Mouse (Mus musculus) forebrain, embryonic 16.5 days (tissue): ENCODE results near the gene Hoxa10. TPM values are rescaled to one million over a fixed set of nuclear protein-coding genes. Genes with fewer than 3 reads are reported as not detected.
A peak's percentile ranks its signal among the peaks of the same experiment; 100 is the strongest.

Experiments used
- ATAC-seq: fragments of 200-750 bp; cut with Nextera tagmentation; 2 replicates; pipeline ENCODE4 v1.8.0; 2017; ENCODE audit warnings: mild to moderate bottlenecking, moderate library complexity
- H3K27ac ChIP-seq: fragments of 300-500 bp; sonication (generic); 2 replicates; pipeline ENCODE4 v1.5.1; 2014; ENCODE audit warnings: low read length, control low read depth
- H3K27me3 ChIP-seq: fragments of 300-500 bp; sonication (generic); replicated peaks from 2 replicates; pipeline ENCODE4 v1.6.1; 2014; ENCODE audit warnings: low read length; ENCODE audit not compliant: control insufficient read depth, insufficient read depth
- H3K36me3 ChIP-seq: fragments of 300-500 bp; sonication (generic); 2 replicates; pipeline ENCODE4 v1.6.1; 2014; ENCODE audit not compliant: control insufficient read depth, insufficient read depth
- H3K4me1 ChIP-seq: fragments of 300-500 bp; sonication (generic); replicated peaks from 2 replicates; pipeline ENCODE4 v1.6.1; 2014; ENCODE audit warnings: low read length; ENCODE audit not compliant: control insufficient read depth, insufficient read depth
- H3K4me2 ChIP-seq: fragments of 300-500 bp; sonication (generic); 2 replicates; pipeline ENCODE4 v1.6.1; 2014; ENCODE audit warnings: mild to moderate bottlenecking, low read length, control low read depth
- H3K4me3 ChIP-seq: fragments of 300-500 bp; sonication (generic); replicated peaks from 2 replicates; pipeline ENCODE4 v1.5.1; 2014; ENCODE audit warnings: mild to moderate bottlenecking, low read length, control low read depth
- H3K9ac ChIP-seq: fragments of 300-500 bp; sonication (generic); replicated peaks from 2 replicates; pipeline ENCODE4 v1.6.1; 2014; ENCODE audit warnings: low read depth, low read length, control low read depth
- H3K9me3 ChIP-seq: fragments of 300-500 bp; sonication (generic); 2 replicates; pipeline ENCODE4 v1.6.1; 2016; ENCODE audit warnings: low read length; ENCODE audit not compliant: control insufficient read depth
- WGBS: fragments of 180-500 bp; shearing (Covaris S2); extraction: QIAGEN DNeasy Blood & Tissue Kit; methylation state at CpG from one replicate; pipeline ENCODE4 v1.1.7; 2014; 5-methylcytosine and 5-hydroxymethylcytosine counted together
- polyA plus RNA-seq: library from polyadenylated mRNA; unstranded; fragments of >200 nt; fragmentation: Nextera tagmentation; extraction: Ambion mirVana; gene quantifications from 2 replicates; pipeline ENCODE4 v1.2.1, GENCODE M21; 2015

Hoxa10 gene
- polyA plus RNA-seq, 1 experiment from 2014 or later = not detected

GRCm38 (mm10) chr6:52191860-52192550 lies 48.6 kb downstream of the Hoxa10 start:
- H3K4me2 ChIP-seq = peak overlapping the region; percentile 54
- no peak overlapping the region for H3K9ac ChIP-seq
- peaks cover 5% of the 10 kb centered on the region for H3K4me1 ChIP-seq
- H3K27ac ChIP-seq = no peak overlapping the region
- ATAC-seq = no peak
- WGBS = 1% methylated on average over 40 of the region's 55 CpGs
- H3K4me3 ChIP-seq = peak overlapping the region; percentile 35
- no peaks in the 10 kb centered on the region for H3K36me3 ChIP-seq
- peaks cover 94% of the 10 kb centered on the region for H3K27me3 ChIP-seq
- no peaks in the 10 kb centered on the region for H3K9me3 ChIP-seq

- no peaks in the 10 kb centered on the region; the same call in 1 of the 2 replicates for H3K9me3 ChIP-seq
- no peak within 1 kb of the TSS for H3K9ac ChIP-seq
- peak; percentile 12; the same call in 1 of the 2 replicates for ATAC-seq
- peak within 1 kb of the TSS; percentile 54 for H3K4me2 ChIP-seq
- WGBS = under 1% methylated on average over 70 of the region's 102 CpGs
- H3K27ac ChIP-seq = no peak within 1 kb of the TSS
- peak within 1 kb of the TSS; percentile 35 for H3K4me3 ChIP-seq
- H3K4me1 ChIP-seq = peaks cover 5% of the 10 kb centered on the region
- peaks cover 94% of the 10 kb centered on the region for H3K27me3 ChIP-seq
- no peaks in the 10 kb centered on the region for H3K36me3 ChIP-seq
These were observed 49.5 kb downstream of the Hoxa10 start, which contains the start of gene Hoxa4 for GRCm38 (mm10) chr6:52190906-52191810. Gene Hoxa4, minus strand, starts transcription at chr6:52191753.

- Histone ChIP-seq H3K27me3 (peaks cover 95% of the 10 kb centered on the region), H3K4me2 (no peak overlapping the region), H3K4me1 (peaks cover 5% of the 10 kb centered on the region), H3K36me3 (no peaks in the 10 kb centered on the region), H3K9me3 (no peaks in the 10 kb centered on the region; the same call in 1 of the 2 replicates), H3K9ac (no peak overlapping the region), H3K4me3 (no peak overlapping the region), H3K27ac (no peak overlapping the region)
- WGBS = 2% methylated on average over 23 of the region's 23 CpGs
- ATAC-seq = no peak
These were observed 50.2 kb downstream of the Hoxa10 start for GRCm38 (mm10) chr6:52190410-52190809.

DNA sequence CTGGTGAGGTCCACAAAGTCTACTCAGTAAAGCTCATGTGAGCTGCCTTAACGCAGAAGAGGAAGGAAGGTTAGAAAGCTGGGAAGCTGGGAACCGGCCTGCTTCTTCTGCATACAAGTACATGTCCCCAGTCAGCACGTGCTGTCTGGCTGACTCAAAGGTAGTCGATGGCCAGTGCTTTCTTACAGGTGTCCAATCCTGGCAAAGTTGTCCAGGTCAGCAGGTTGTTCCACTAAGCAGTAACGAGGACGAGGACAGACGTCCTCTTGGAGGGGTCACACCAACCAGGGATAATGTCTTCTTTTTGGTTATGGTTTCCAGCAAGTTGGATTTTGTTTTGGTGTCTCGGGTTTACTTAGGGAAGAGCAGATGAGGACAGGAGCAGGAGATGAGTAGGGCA lies 50.7 kb downstream of the Hoxa10 start:
- Histone ChIP-seq H3K36me3 (no peaks in the 10 kb centered on the region), H3K9ac (no peak overlapping the region), H3K9me3 (no peaks in the 10 kb centered on the region; the same call in 1 of the 2 replicates), H3K4me2 (no peak overlapping the region), H3K4me1 (peaks cover 5% of the 10 kb centered on the region), H3K27me3 (peaks cover 95% of the 10 kb centered on the region), H3K4me3 (no peak overlapping the region), H3K27ac (no peak overlapping the region)
- WGBS = 4% methylated on average over 8 of the region's 8 CpGs
- no peak for ATAC-seq

- Histone ChIP-seq H3K27me3 (peaks cover 95% of the 10 kb centered on the region), H3K36me3 (no peaks in the 10 kb centered on the region), H3K9ac (no peak overlapping the region), H3K9me3 (no peaks in the 10 kb centered on the region; the same call in 1 of the 2 replicates), H3K4me1 (peaks cover 5% of the 10 kb centered on the region), H3K27ac (no peak overlapping the region), H3K4me2 (no peak overlapping the region), H3K4me3 (no peak overlapping the region)
- no peak for ATAC-seq
- WGBS = 10% methylated on average over 5 of the region's 5 CpGs
These were observed 51.5 kb downstream of the Hoxa10 start for GRCm38 (mm10) chr6:52189172-52189591.

- Histone ChIP-seq H3K4me2 (no peak overlapping the region), H3K4me1 (no peaks in the 10 kb centered on the region; the same call in none of the 2 replicates), H3K9me3 (no peaks in the 10 kb centered on the region; the same call in 1 of the 2 replicates), H3K9ac (no peak overlapping the region), H3K36me3 (no peaks in the 10 kb centered on the region), H3K27ac (no peak overlapping the region), H3K27me3 (peaks cover 98% of the 10 kb centered on the region), H3K4me3 (no peak overlapping the region)
- WGBS = 11% methylated on average over 1 of the region's 1 CpGs
- ATAC-seq = no peak
These were observed 54.2 kb downstream of the Hoxa10 start for GRCm38 (mm10) chr6:52186500-52186899.

DNA sequence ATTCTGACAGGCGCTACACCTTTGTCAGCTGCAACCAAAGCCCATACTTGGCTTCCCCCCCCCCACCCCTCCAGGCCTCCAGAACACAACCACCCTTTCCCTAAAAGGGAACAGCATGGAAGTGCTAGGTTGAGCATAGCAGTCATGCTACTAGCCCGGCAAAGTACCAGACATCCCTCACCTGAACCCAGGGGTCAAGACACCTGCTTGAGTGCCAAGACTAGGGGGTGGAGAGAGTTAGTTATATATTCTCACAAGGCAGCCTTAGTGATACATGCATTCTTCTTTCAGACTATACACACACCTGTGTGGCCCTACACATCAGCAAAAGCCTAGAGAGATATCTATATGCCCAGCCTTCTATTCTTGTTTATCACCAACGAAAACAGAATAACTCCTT lies 54.8 kb downstream of the Hoxa10 start:
- Histone ChIP-seq H3K4me1 (no peaks in the 10 kb centered on the region; the same call in 1 of the 2 replicates), H3K27me3 (peaks cover 98% of the 10 kb centered on the region), H3K4me3 (no peak overlapping the region), H3K4me2 (no peak overlapping the region), H3K27ac (no peak overlapping the region), H3K36me3 (no peaks in the 10 kb centered on the region), H3K9me3 (no peaks in the 10 kb centered on the region; the same call in 1 of the 2 replicates), H3K9ac (no peak overlapping the region)
- ATAC-seq = no peak
- 5% methylated on average over 3 of the region's 3 CpGs for WGBS

DNA sequence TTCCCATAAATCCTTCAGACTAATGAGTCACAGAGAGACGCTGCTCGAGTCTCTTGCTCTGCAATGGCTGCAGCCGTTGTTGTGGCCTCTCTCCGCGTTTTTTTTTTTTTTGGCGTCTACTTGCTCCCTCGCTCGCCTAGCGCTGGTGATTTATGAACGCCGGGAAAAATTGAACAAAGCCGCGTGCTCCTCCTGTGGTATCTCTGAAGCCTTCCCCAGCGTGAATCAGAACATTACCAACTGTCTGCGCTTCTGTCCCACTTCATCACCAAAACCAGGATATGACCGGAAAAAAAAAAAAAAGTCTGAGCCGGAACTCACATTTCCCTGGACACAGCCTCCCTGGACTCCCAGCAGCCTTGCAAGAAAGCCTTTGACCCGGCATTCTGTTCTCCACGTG lies 55.4 kb downstream of the Hoxa10 start:
- no peak overlapping the region for H3K4me3 ChIP-seq
- H3K27ac ChIP-seq = no peak overlapping the region
- no peaks in the 10 kb centered on the region for H3K4me1 ChIP-seq
- no peak overlapping the region for H3K4me2 ChIP-seq
- under 1% methylated on average over 19 of the region's 19 CpGs for WGBS
- H3K27me3 ChIP-seq = peaks cover 98% of the 10 kb centered on the region
- ATAC-seq = no peak
- H3K9ac ChIP-seq = no peak overlapping the region
- H3K9me3 ChIP-seq = no peaks in the 10 kb centered on the region; the same call in 1 of the 2 replicates
- H3K36me3 ChIP-seq = no peaks in the 10 kb centered on the region

- H3K9ac ChIP-seq = no peak overlapping the region
- H3K27ac ChIP-seq = no peak overlapping the region
- no peaks in the 10 kb centered on the region; the same call in 1 of the 2 replicates for H3K9me3 ChIP-seq
- H3K27me3 ChIP-seq = peaks cover 98% of the 10 kb centered on the region
- no peak for ATAC-seq
- H3K4me1 ChIP-seq = no peaks in the 10 kb centered on the region
- WGBS = 1% methylated on average over 6 of the region's 6 CpGs
- no peaks in the 10 kb centered on the region for H3K36me3 ChIP-seq
- H3K4me3 ChIP-seq = no peak overlapping the region
- H3K4me2 ChIP-seq = no peak overlapping the region
These were observed 56.0 kb downstream of the Hoxa10 start for GRCm38 (mm10) chr6:52184668-52185067.
